Mouse (Mus musculus): ENCODE measurements around the gene Arhgap15.

Arhgap15 gene

DNA sequence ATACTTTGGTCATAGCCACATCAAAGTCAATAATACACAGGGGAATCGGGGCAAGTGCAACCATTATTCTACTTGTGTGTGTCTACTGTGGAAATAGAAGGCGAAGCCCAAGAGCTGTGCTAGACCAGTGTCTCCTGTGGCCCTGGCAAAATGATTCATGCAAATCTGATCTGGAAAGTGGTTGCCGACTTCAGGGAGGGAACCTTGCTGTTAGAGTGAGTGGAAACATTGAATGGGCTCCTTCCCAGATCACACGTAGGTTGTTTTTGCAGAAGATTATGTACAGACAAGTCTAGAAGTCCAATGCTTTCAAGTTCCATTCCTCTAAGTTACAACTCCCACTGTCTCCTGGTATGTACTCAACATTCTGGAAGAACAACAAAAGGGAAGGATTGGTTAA, 606.2 kb downstream of the Arhgap15 start:
- no peak for DNase-seq (ENCODE audit: low spot score)

DNA sequence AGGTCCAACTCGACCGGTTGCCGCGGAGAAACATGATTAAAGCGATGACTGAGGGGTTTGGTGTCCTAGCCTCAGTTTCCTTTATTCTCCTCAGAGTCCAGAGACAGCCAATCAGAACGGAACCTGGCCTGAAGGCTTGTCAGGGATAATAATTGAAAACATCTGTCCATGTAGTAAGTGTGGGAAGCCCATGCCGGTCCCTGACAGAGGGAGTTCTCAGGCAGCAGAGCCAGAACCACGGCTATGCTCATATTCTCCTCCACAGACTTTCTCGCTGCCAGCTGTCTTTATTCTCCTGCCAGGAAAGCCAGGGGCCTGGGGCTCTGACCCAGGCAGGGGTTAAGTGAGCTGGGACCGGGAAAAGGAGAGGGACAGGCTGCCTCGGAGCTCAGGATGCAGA, 606.7 kb downstream of the Arhgap15 start:
- DNase-seq (ENCODE audit: low spot score), result no peak

DNA sequence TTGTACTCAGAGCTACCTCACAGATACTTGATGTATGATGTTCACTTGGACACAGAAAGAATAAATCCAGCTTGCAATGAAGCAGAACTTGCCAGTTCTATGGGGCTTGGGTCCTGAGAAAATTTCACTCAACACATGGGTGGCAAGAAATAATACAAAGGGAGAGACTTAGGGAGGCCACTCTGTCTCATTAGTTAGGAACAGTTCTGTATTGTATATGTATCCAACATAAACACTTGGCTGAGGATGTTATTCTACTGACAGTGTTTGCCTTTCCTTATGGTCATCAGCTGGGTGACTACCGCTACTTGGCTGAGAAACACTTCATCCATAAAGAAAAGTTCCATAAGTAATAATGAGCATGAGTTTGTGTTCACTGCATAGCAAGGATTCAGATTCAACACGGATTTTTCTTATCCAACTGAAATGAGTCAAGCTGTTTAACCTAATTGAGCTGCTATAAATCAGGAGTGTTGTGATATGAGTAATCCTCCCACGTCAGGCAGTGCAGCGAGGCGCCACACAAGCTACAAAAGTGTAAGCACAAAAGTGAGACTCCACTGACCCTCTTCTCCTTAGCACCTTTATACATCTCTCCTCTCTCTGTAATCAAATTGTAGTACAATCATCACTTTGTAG, 607.7 kb downstream of the Arhgap15 start:
- no peak for DNase-seq (ENCODE audit: low spot score)

DNA sequence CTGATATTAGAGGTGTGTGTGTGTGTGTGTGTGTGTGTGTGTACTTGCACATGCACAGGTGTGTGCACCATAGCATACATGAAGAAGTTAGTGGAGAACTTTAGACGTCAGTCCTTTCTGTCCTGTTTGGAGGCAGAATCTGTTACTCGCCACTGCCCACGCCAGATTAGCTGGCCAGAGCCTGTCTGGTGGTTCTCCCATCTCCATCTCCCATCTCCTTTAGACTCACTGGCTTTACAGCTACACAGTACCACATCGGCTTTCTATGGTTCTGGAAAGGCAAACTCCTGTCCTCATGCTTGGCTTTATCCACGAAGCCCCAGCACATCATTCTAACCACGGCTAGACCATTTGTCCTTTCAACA, 608.2 kb downstream of the Arhgap15 start:
- DNase-seq (ENCODE audit: low spot score), result no peak

DNA sequence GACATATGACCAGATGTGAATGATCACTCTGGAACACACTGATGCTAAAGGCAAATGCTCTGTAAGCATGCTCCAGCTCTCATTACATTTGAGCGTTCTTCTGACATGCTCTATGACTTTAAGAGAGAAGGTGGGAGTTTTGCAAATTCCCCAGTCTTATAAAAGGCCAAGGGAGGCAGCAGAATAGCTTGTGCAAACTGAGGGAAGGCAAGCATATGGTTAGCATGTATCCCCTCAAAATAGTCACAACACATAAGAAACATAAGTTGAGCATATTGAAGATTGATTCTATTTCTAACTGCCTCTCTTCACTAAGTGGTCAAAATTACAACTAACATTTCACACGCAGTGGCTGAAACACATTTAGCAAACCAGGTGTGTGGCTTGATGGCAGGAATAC, 631.6 kb downstream of the Arhgap15 start:
- DNase-seq (ENCODE audit: low spot score), result no peak

DNA sequence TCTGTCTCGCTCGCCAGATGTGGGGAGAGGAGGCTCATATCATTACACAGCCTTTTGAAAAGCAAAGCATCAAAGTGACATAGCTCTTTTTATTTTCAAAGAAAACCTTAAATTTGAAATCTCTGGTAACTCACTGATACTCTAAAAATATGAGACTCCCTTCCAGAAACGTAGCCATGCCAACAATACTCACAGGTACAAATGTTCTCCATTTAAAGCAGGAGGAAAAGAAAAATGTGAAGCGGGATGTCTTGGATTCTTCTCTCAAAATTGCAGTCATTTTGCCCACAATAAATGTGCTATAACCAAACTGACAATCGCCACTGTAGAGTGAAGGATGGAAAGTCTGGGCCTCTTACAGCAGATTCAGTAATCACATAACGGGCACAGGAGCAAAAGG, 635.9 kb downstream of the Arhgap15 start:
- DNase-seq (ENCODE audit: low spot score), result no peak

DNA sequence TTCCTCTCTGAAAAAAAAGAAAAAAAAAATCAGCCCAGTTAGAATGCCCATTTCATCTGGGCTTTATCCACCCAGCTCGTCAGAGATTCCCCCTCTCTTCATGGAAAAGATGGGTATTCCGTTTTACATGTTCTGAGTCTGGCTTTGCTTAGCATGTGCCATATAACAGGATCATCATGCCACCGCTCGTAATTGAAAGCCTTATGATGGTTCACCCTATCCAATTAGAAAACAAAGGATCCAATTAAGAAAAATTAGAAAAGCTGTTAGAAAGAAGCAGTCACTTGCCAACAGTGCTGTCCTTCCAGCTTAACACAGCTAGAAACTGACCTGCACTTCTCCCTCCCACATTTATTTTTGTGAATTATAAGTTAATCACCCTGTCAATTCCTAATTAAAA, 640.9 kb downstream of the Arhgap15 start:
- no peak for DNase-seq (ENCODE audit: low spot score)

DNA sequence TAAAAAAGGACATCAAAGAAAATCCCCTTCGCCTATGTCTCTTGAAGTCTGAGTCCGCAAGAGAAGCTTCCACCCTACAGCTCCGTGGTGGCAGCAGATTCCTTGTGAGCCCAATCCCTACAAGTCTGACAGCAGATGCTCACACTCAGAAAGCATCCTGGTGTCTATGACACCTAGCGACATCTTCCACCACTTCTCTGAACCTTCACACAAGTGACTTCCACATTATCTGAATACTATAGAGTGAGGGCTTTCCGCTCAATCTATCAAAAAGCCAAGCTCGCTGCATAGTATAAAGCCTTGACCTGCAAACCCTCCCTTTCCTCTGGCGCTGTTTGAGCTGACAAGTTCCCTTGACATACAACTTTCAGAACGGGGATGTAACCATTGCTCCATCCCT, 645.2 kb downstream of the Arhgap15 start:
- no peak for DNase-seq (ENCODE audit: low spot score)

DNA sequence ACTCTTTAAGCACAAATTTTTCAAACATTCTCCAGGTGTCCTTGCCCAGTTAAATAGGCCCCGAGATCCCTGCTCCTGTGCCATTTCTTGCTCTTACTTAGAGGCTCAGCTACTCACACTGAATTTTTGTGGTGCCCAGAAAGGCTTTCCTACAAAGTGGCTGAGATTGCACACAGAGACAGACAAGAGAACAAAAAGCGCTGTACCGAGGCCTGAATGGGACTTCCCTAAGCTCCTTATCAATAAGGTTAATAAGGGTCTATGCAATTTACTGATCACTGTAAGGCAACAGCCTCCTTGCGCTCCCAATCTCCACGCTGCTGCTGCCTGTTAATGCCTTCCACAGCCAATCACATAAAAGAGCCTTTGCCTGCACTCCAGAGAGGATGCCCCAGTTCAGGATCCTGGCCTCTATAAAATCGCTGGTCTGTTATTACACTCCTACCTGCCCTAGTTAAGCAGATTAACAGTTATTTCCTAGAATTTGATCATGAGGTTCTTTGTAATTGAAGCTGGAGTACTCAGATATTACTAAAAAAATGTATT, 646.4 kb downstream of the Arhgap15 start:
- DNase-seq (ENCODE audit: low spot score), result no peak

DNA sequence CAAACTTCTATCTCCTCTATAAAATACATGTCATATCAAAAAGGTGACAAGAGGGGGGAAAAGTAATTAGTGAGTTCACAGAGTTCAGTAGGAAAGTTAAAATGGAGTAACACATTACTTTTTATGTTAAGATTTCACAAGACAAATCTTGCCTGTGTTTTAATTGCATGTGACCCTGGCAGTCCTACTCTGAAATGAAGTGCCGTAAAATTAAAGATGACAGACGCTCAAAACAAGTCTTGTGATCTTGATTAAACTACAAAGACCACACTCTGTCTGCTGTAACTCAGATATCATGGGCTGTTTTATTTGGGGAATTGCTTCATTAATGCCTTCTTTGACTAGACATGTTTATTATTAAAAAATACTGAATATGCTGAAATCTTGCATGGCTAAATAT, 647.0 kb downstream of the Arhgap15 start:
- DNase-seq (ENCODE audit: low spot score), result no peak

DNA sequence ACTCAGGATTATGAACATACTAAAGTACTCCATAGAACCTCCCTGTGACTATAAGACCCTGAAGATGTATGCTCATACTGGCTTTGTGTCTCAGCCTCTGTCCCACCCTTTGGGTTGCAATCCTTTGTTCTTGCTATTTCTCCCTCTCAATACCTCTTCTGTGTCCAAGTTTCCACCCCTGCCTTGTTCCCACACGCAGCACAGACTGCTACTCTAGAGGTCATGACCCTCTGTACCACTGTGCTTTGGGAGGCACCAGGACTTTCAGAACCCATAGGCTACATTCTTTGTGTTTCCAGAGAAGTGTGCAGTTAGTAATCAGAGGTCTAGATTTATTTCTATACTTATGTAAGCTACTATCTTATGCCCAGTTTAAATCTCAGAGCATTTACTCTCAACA, 648.6 kb downstream of the Arhgap15 start:
- no peak for DNase-seq (ENCODE audit: low spot score)

DNA sequence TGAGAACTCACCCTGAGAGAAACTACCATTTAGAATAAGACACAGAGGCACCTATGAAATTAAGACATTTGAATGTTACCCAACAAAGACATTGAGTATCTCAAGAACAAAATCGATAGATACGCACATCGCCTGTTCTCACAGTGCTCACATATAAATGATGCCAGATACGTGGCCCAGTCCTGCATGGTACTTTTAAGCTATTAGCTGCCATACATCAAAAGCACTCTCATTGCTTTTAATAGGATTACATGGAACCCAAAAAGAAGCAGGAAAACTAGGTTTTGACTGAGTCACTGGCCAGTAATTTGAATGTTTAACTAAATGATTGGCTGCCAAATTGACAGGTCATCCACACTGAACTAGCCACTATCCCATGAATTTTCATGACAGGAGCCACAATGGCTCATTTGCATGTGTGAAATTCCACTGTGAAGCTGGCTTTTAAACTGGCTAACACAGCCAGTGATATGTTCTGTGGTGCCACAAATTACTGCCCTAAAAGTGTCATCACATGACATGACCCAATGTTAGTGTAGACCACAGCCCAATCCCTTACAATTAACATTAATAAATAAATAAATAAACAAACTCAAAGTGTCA, 649.2 kb downstream of the Arhgap15 start:
- DNase-seq (ENCODE audit: low spot score), result no peak

DNA sequence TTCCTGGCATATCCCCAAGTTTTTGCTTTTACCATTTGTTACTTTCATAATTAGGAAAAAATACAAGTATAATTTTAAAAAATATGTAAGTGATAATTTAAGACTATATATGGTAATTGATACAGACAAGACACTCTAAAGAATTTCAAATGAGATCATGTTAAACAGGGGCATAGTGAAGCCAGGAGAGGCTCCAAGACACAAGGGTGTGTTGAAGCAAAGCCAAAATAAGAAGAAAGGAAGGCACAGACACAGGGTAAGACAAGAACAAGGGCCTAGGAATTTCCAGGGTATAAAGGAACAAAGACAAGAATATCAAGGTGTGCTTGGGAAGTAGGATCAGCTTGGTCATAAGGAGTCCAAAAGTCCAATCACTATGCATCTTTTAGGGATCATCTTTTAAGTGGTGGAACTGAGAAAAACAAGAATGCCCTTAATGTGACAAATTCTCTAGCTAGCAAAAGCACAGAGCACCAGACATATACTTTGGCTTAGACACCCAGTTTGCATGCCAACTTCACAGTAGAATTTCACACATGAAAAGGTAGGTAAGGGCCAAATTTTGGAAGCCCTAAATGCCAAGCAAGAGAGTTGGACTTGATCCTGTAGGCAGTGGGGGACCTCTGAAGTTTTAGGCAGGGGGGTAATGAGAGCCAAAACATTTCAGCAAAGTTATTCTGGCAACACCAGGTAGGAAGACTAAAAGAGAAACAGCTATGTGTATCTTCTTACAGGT, 650.7 kb downstream of the Arhgap15 start:
- no peak for DNase-seq (ENCODE audit: low spot score)

DNA sequence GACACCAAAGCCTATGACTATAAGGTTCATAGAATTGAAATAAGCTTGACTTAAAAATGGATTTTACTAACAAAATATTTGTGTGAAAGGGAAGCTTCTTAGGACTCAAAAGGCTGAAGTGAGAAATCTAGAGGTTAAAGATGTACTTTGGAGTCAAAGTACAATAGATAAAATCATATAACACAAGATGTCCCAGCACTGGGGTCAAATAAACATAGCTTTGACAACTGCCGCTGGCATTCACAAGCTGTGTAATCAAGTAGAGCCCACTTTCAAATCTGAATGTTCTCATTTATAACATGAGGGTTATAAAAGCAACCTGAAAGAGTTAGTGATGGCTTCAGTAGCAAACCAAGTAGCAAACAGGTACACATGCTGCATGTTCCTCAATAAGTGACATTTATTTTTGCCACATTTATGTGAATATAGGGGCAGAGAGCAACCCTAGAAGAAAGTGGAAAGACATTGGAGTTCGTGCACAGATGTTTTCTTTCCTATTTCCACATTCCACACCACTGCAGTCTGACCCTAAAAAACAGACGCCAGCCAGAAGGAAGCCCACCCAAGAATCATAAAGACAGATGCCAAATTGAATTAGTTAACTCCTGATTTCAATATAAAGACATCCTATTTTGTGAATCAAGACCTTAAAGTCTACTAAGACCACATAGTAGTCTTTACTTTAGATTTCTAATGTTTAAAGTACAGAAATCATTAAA, 653.2 kb downstream of the Arhgap15 start:
- no peak for DNase-seq (ENCODE audit: low spot score)

DNA sequence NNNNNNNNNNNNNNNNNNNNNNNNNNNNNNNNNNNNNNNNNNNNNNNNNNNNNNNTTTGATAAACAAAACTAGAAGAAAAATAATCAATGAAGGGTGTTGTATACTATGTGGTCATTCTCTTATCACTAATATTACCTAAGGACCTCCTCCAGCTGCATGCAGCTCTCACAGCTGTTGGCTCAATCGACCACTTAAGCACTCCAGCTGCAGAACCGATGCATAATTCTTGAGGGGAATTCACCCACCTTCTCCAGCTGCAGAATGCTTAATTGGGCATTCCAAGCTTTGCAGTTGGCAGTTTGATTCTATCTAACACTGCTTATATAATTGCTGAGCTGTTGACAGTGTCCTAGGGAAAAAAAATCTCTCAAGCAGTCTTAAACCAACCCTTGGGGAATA, 663.0 kb downstream of the Arhgap15 start:
- DNase-seq (ENCODE audit: low spot score), result no peak

DNA sequence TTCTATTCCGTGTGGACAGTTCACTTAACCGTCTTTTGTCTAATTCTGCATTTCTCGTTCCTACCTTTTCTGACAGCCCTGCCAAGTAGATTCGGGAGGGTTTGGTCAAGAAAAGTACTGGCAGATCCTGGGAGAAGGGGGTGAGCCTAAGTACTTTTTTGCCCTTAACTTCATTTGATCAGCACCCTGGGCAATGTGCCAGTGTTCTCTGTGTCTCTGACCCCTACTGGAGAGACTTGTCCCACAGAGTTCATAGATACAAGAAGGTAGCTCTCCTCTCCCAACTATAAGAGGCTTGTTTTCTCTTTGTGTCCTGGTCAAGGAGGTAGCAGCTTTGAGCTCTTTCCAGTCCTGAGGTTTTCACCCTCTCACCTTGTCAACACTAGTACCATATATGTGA, 667.7 kb downstream of the Arhgap15 start:
- DNase-seq (ENCODE audit: low spot score), result no peak

DNA sequence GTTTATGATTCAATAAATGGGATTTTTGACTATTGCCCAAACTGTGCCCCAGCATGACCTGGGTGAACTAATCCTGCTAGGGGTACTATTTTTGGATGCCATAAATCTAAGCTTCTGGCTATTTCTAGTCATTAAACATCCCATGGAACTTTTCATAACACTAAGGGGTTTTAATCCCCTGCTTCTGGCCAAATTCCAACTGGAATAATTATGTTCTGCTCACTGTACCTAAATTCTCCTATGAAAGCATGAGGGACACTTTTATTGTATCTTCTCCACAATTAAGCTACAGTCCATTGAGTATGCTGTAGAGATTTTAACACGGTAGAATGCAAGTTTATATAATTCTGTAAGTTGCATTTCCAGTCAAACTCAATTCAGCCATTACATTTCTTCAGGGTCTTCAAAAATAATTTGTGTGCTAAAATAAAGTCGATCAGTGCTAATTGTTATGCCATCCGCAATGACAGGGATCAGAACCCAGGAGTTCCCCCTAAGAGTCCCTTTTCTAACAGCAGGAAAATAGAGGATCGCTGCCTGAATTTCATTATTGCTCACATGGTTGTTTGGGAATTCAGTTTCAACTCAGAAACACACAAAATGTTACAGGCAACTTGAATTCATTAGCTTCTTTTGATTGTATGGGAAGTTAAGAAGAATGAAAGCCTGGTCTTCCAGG, 671.1 kb downstream of the Arhgap15 start:
- no peak for DNase-seq (ENCODE audit: low spot score)

DNA sequence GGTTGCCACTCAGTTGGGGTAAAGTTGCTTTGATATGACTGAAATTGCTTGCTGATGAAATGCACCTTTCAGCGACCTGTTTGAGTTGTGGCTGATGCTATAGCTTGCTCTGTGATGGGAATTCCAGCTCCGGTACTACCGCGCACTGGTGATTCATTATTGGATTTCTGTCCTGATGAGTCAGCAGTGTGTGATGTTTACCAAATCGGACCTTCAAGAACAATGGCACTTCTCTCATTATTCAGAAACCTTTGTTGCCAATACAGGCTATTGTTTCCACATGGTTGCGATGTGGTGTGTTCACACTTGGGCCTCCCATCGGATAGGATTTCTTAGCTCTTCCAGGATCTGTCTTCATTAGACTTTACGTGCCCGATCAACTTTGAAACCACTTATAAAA, 681.9 kb downstream of the Arhgap15 start:
- no peak for DNase-seq (ENCODE audit: low spot score)

DNA sequence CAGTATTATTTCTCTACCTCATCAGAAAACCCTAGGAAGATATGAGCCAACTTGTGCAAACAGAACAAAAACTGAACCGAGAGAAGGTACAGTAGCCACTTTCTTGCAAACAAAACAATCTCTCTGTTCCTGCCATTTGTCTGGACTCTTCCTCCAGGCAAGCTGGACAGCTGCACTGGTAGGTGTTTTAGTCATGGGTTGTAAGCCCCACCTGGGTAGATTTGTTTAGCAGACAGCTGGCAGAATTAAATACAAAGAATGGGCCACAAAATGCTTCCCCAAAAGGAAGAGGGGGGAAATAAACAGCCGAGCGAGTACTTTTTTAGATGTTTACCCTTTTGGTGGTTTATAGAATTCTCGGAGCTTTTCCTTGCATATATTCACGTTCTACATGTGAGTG, 688.0 kb downstream of the Arhgap15 start:
- DNase-seq (ENCODE audit: low spot score), result no peak

DNA sequence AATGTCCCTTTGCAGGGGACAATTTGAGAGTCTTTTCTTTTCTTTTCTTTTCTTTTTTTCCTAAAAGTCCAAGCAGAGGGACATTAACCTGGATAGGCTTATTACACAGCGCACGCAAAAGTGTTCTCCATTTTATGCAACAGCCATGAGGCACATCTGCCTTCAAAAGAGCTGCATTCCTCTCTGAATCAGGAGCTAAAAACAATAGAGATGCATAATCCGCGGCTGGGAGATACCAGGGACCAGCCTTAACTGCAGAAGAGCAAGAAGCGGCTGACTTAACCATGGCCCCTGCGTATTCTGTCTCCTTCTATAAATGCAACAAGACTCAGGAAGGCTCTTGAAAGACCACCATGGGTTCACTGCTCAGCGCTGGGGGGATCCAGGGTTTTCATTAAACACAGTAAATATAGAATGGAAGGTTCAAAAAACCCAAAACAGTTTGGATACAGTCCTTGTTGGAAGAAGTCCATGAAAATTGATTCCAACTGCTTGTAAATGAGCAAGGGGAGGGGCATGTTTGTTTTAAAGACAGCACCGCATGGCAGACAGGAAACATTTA, 689.0 kb downstream of the Arhgap15 start:
- DNase-seq (ENCODE audit: low spot score), result no peak

DNA sequence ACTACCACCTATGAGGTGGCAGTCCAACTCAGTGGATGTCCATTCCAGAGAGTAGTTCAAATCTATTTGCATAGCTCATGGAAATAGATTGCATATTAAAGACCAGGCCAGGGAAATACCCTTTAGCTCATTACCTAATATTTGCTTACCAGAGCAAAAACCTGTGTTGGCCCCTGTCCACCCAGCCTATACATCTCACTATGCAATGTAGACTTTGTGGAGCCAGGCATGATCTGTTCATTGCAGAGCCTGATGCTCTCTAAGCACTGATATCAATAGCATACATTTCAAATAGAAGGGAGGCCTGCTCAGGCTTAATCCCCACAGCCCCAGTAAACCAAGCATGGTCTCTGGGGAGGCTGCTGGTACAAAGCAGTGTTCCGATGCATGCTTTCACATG, 689.4 kb downstream of the Arhgap15 start:
- DNase-seq (ENCODE audit: low spot score), result no peak

DNA sequence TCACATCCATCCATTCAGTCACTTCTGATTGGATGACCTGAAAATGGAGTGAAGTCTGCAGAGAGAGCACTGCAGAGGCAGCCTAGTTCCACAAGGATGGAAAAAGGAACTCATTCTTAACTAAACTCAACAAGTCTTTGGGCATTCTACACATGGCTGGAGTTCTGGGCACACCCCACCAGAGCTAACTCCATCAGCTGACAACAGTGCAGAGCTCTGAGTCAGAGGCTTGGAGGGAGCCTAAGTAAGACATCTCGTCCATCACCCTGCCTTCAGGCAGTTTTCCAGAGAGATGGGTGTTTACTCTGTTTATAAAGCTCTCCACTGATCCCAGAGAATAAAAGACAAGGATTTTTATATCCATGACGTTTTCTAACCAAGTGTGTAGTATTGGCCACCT, 696.3 kb downstream of the Arhgap15 start:
- no peak for DNase-seq (ENCODE audit: low spot score)
